Mouse (Mus musculus) central nervous system, embryonic 14 days (tissue): ENCODE results near the gene A430089I19Rik. TPM values are rescaled to one million over a fixed set of nuclear protein-coding genes. Genes with fewer than 3 reads are reported as not detected.

Experiments used
- polyA plus RNA-seq: library from polyadenylated mRNA; depleted of rRNA; stranded (reverse); fragments of >200 nt; gene quantifications from 2 replicates; pipeline ENCODE4 v1.2.3, GENCODE M21; 2012; rRNA removed

The A430089I19Rik gene
- polyA plus RNA-seq, result not detected in 2 replicates

GRCm38 (mm10) chr5:94306696-94307095 lies at the start of gene A430089I19Rik:
A430089I19Rik (minus strand) TSS chr5:94306796.

GRCm38 (mm10) chr5:94339449-94339848 lies 32.9 kb upstream of the A430089I19Rik start, which contains the start of gene AA792892:
AA792892 (plus strand) TSS chr5:94339749.

GRCm38 (mm10) chr5:94314135-94314534 lies 7.5 kb upstream of the A430089I19Rik start, which contains the start of gene Gm6502:
Gm6502 (plus strand) TSS chr5:94314435.

Other genes with a start within 250 kb of the A430089I19Rik start
- gene BC061212, start 236.3 kb downstream of the A430089I19Rik start, polyA plus RNA-seq, result not detected in 2 replicates
- gene Gm6351, start 230.4 kb downstream of the A430089I19Rik start, polyA plus RNA-seq, result not detected in 2 replicates
- gene Gm3106, start 88.8 kb downstream of the A430089I19Rik start, polyA plus RNA-seq, result not detected in 2 replicates
- gene Gm6502, start 7.6 kb upstream of the A430089I19Rik start, polyA plus RNA-seq, result not detected in 2 replicates
- not detected in 2 replicates for gene AA792892, start 33.0 kb upstream of the A430089I19Rik start, polyA plus RNA-seq
- gene Gm7682, start 139.0 kb upstream of the A430089I19Rik start, polyA plus RNA-seq, result not detected in 2 replicates
- gene Gm3139, start 219.5 kb upstream of the A430089I19Rik start, polyA plus RNA-seq, result not detected in 2 replicates